ENCODE assay signal across 8 mouse cellular contexts in genomic region chr11:30367373-30368225, GRCm38 (mm10).
DNase-seq lines count a peak whose midpoint lies in the region; ATAC-seq lines count a peak whose summit lies in the region.

No protein-coding gene starts in this region.

- peak; percentile 6 for DNase-seq in embryo, embryonic 9.5 days (ENCODE audit: extremely low spot score)
- DNase-seq in embryo, embryonic 11 days = no peak
- DNase-seq in right cerebral cortex, adult 18-20 months = peak; percentile 54
- DNase-seq in right cerebral cortex, postnatal 14 days = no peak
- peak; percentile 30 to 51 for DNase-seq in layer of hippocampus, postnatal 10 days (ENCODE audit: low spot score in 2 of 2)
- DNase-seq in testis, postnatal 10 days (ENCODE audit: low spot score) = peak; percentile 50
- no peak for DNase-seq in lung, postnatal 10 days

- ATAC-seq in granulocyte monocyte progenitor cell, adult 5-6 weeks (replicated peaks; ENCODE audit: poor library complexity, severe bottlenecking) = no peak

Comparison
In these comparisons a context has a peak if more than half of its experiments do, and no peak if none do; other contexts are left out.
1. DNase-seq: peak in embryo, embryonic 9.5 days (single experiment), right cerebral cortex, adult 18-20 months (single experiment), layer of hippocampus, postnatal 10 days (2 of 2) and testis, postnatal 10 days (single experiment); none in embryo, embryonic 11 days (single experiment), right cerebral cortex, postnatal 14 days (single experiment) and lung, postnatal 10 days (single experiment).